Mouse (Mus musculus) C2C12 (cell line): ENCODE results near the gene Plcb2. TPM values are rescaled to one million over a fixed set of nuclear protein-coding genes. Genes with fewer than 3 reads are reported as not detected.

Experiments
- H3K27me3 ChIP-seq: one replicate; pipeline ENCODE4 v1.6.1; 2011; ENCODE audit not compliant: control insufficient read depth, insufficient read depth, insufficient read length
- H3K36me3 ChIP-seq: one replicate; pipeline ENCODE4 v1.6.1; 2011; ENCODE audit not compliant: control insufficient read depth, insufficient read depth
- H3K4me3 ChIP-seq: one replicate; pipeline ENCODE4 v1.5.1; 2011; ENCODE audit warnings: mild to moderate bottlenecking, control low read depth; ENCODE audit not compliant: poor library complexity, insufficient read depth, severe bottlenecking
- H3K79me2 ChIP-seq: one replicate; pipeline ENCODE4 v1.6.1; 2011; ENCODE audit not compliant: control insufficient read depth, insufficient read depth
- H3K79me3 ChIP-seq: one replicate; pipeline ENCODE4 v1.6.1; 2011; ENCODE audit warnings: low read depth, control low read depth
- H3ac ChIP-seq: one replicate; pipeline ENCODE3; 2011; ENCODE audit warnings: low read depth; ENCODE audit not compliant: control insufficient read depth, insufficient read length
- CEBPB ChIP-seq: IDR thresholded peaks from one replicate; pipeline ENCODE4 v1.6.1; 2011; ENCODE audit warnings: low read depth, mild to moderate bottlenecking, control low read depth, moderate library complexity
- CTCF ChIP-seq: IDR thresholded peaks from one replicate; pipeline ENCODE4 v1.5.1; 2011; ENCODE audit not compliant: control insufficient read depth, insufficient read depth, insufficient read length
- FOSL1 ChIP-seq: IDR thresholded peaks from one replicate; pipeline ENCODE4 v1.8.0; 2011; ENCODE audit warnings: mild to moderate bottlenecking, low read length; ENCODE audit not compliant: poor library complexity, insufficient read depth, severe bottlenecking
- MAX ChIP-seq: IDR thresholded peaks from one replicate; pipeline ENCODE4 v1.6.1; 2011; ENCODE audit warnings: mild to moderate bottlenecking, control low read depth
- MYOD1 ChIP-seq: IDR thresholded peaks from one replicate; pipeline ENCODE4 v1.6.1; 2011; ENCODE audit warnings: low read depth; ENCODE audit not compliant: control insufficient read depth, insufficient read length
- MYOG ChIP-seq: IDR thresholded peaks from one replicate; pipeline ENCODE4 v1.6.1; 2011; ENCODE audit not compliant: control insufficient read depth, insufficient read length; ENCODE audit errors: extremely low read depth
- USF1 ChIP-seq: IDR thresholded peaks from one replicate; pipeline ENCODE4 v1.6.1; 2011; ENCODE audit warnings: low read depth, mild to moderate bottlenecking, control low read depth, moderate library complexity
- polyA plus RNA-seq: library from polyadenylated mRNA; unstranded; fragments of >200 nt; fragmentation: generic; extraction: Trizol; gene quantifications from one replicate; pipeline ENCODE4 v1.2.1, GENCODE M21; 2012; ENCODE audit warnings: missing spikeins

The Plcb2 gene
- polyA plus RNA-seq, 1 experiment, result not detected

GRCm38 (mm10) chr2:118700179-118701062, 27.8 kb downstream of the Plcb2 start:
- Histone ChIP-seq H3K27me3 (peaks cover 31% of the 10 kb centered on the region), H3K4me3 (no peak overlapping the region)
- TF ChIP-seq CTCF (peak; percentile 91), CEBPB (no peak)

GRCm38 (mm10) chr2:118697955-118698354, 30.3 kb downstream of the Plcb2 start:
- Histone ChIP-seq H3ac (no peak overlapping the region), H3K27me3 (peaks cover 20% of the 10 kb centered on the region), H3K79me2 (no peaks in the 10 kb centered on the region), H3K36me3 (no peaks in the 10 kb centered on the region), H3K79me3 (no peaks in the 10 kb centered on the region), H3K4me3 (no peak overlapping the region)
- TF ChIP-seq MYOD1 (no peak), FOSL1 (no peak), MAX (no peak), CTCF (no peak), CEBPB (no peak), USF1 (no peak), MYOG (no peak)

More at GRCm38 (mm10) chr2:118700179-118701062, 27.8 kb downstream of the Plcb2 start:
- Histone ChIP-seq H3K36me3 (no peaks in the 10 kb centered on the region), H3K79me3 (no peaks in the 10 kb centered on the region), H3K79me2 (no peaks in the 10 kb centered on the region), H3ac (no peak overlapping the region)

- H3K79me3 ChIP-seq, result no peaks in the 10 kb centered on the region
- H3K36me3 ChIP-seq, result no peaks in the 10 kb centered on the region
- no peak overlapping the region for H3K4me3 ChIP-seq
- no peak for TF ChIP-seq CTCF
- no peak for TF ChIP-seq USF1
- no peak for TF ChIP-seq MYOD1
- no peak for TF ChIP-seq MYOG
- no peak for TF ChIP-seq CEBPB
- no peak for TF ChIP-seq MAX
- no peak for TF ChIP-seq FOSL1
- H3ac ChIP-seq, result no peak overlapping the region
- peaks cover 15% of the 10 kb centered on the region for H3K27me3 ChIP-seq
- no peaks in the 10 kb centered on the region for H3K79me2 ChIP-seq
Observed at GRCm38 (mm10) chr2:118697311-118697877, 30.8 kb downstream of the Plcb2 start.

GRCm38 (mm10) chr2:118696451-118697308, 31.6 kb downstream of the Plcb2 start:
- no peak overlapping the region for H3K4me3 ChIP-seq
- peaks cover 11% of the 10 kb centered on the region for H3K27me3 ChIP-seq
- H3K36me3 ChIP-seq, result no peaks in the 10 kb centered on the region
- no peaks in the 10 kb centered on the region for H3K79me2 ChIP-seq
- no peaks in the 10 kb centered on the region for H3K79me3 ChIP-seq
- no peak overlapping the region for H3ac ChIP-seq
- TF ChIP-seq USF1, result no peak
- peak; percentile 44 for TF ChIP-seq MYOD1
- TF ChIP-seq MAX, result no peak

- H3K4me3 ChIP-seq, result no peak overlapping the region
- H3K79me3 ChIP-seq, result no peaks in the 10 kb centered on the region
- H3K27me3 ChIP-seq, result peaks cover 11% of the 10 kb centered on the region
- H3K36me3 ChIP-seq, result no peaks in the 10 kb centered on the region
- TF ChIP-seq CTCF (peak; percentile 26), MYOG (no peak)
- H3K79me2 ChIP-seq, result no peaks in the 10 kb centered on the region
- no peak overlapping the region for H3ac ChIP-seq
Observed at GRCm38 (mm10) chr2:118695677-118696232, 32.5 kb downstream of the Plcb2 start.
